Mouse (Mus musculus) CH12.LX (cell line): ENCODE results near the gene Hscb. TPM values are rescaled to one million over a fixed set of nuclear protein-coding genes. Genes with fewer than 3 reads are reported as not detected.

Experiments
- DNase-seq: peaks from one replicate; pipeline ENCODE4 v3.0.0-alpha.2; 2013; ENCODE audit errors: extremely low read depth
- H3K27ac ChIP-seq: 2 replicates; pipeline ENCODE4 v1.5.1; 2012; ENCODE audit warnings: low read depth, mild to moderate bottlenecking, control low read depth, moderate library complexity; ENCODE audit not compliant: insufficient read depth
- H3K27me3 ChIP-seq: replicated peaks from 2 replicates; pipeline ENCODE3; 2012; ENCODE audit warnings: inconsistent platforms
- H3K36me3 ChIP-seq, 2 experiments: replicated peaks in 1 of 2; 2 replicates each; pipeline versions ENCODE3 to v1.6.1; 2012; ENCODE audit warnings: inconsistent platforms in 1 of 2, low read length in 1 of 2, mild to moderate bottlenecking in 1 of 2, mixed read lengths in 1 of 2, moderate library complexity in 1 of 2; ENCODE audit not compliant: control insufficient read depth in 1 of 2, insufficient read depth in 1 of 2
- H3K4me1 ChIP-seq, 2 experiments: 2 replicates each; pipeline ENCODE4 v1.6.1; 2012; ENCODE audit warnings: inconsistent platforms in 1 of 2, moderate library complexity in 1 of 2; ENCODE audit not compliant: insufficient read depth in 2 of 2, control insufficient read depth in 1 of 2
- H3K4me2 ChIP-seq: 2 replicates; pipeline ENCODE4 v1.6.1; 2012; ENCODE audit warnings: low read depth, mild to moderate bottlenecking, control low read depth; ENCODE audit not compliant: poor library complexity, insufficient read depth, severe bottlenecking
- H3K4me3 ChIP-seq, 3 experiments: fragments of 150-350 bp in 1 of 3; sonication (generic) in 1 of 3; replicated peaks in 1 of 3; 2 replicates each; pipeline versions ENCODE3 to v1.5.1; 2011 to 2012; ENCODE audit warnings: low read depth in 2 of 3, low read length in 2 of 3, mild to moderate bottlenecking in 2 of 3, moderate library complexity in 2 of 3, control low read depth in 1 of 3, improper control_type of control experiment in 1 of 3, inconsistent platforms in 1 of 3, mixed read lengths in 1 of 3; ENCODE audit not compliant: poor library complexity in 1 of 3
- H3K79me2 ChIP-seq: replicated peaks from 2 replicates; pipeline ENCODE4 v1.6.1; 2012; ENCODE audit warnings: mild to moderate bottlenecking, moderate library complexity; ENCODE audit not compliant: control insufficient read depth, poor library complexity, insufficient read depth, severe bottlenecking; ENCODE audit errors: extremely low read depth
- H3K9ac ChIP-seq: 2 replicates; pipeline ENCODE4 v1.6.1; 2012; ENCODE audit warnings: low read depth, mild to moderate bottlenecking, control low read depth, moderate library complexity; ENCODE audit not compliant: insufficient read depth
- H3K9me3 ChIP-seq: replicated peaks from 2 replicates; pipeline ENCODE3; 2012; ENCODE audit warnings: low read length, inconsistent platforms, mixed read lengths
- CTCF ChIP-seq, 2 experiments: IDR thresholded peaks in 1 of 2; conservative IDR thresholded peaks in 1 of 2; 2 replicates each; pipeline ENCODE4 v1.5.1; 2011 to 2012; ENCODE audit warnings: low read depth in 2 of 2, low read length in 2 of 2, improper control_type of control experiment in 1 of 2, inconsistent platforms in 1 of 2, mild to moderate bottlenecking in 1 of 2, moderate library complexity in 1 of 2
- E2F4 ChIP-seq: IDR thresholded peaks from 2 replicates; pipeline ENCODE4 v1.6.1; 2011; ENCODE audit warnings: low read depth, low read length, improper control_type of control experiment; ENCODE audit not compliant: insufficient replicate concordance
- HCFC1 ChIP-seq: IDR thresholded peaks from 2 replicates; pipeline ENCODE4 v1.6.1; 2012; ENCODE audit warnings: low read depth, mild to moderate bottlenecking, inconsistent platforms, low read length, improper control_type of control experiment
- IRF4 ChIP-seq: IDR thresholded peaks from 2 replicates; pipeline ENCODE4 v1.6.1; 2014; ENCODE audit warnings: low read depth, mild to moderate bottlenecking, inconsistent platforms, low read length, improper control_type of control experiment
- JUN ChIP-seq: IDR thresholded peaks from 2 replicates; pipeline ENCODE4 v1.6.1; 2011; ENCODE audit warnings: low read depth, mild to moderate bottlenecking, low read length, improper control_type of control experiment, moderate library complexity; ENCODE audit not compliant: insufficient read depth
- MAFK ChIP-seq: IDR thresholded peaks from 2 replicates; pipeline ENCODE4 v1.6.1; 2011; ENCODE audit warnings: low read length, improper control_type of control experiment; ENCODE audit not compliant: insufficient replicate concordance
- MAZ ChIP-seq: IDR thresholded peaks from 2 replicates; pipeline ENCODE4 v1.6.1; 2012; ENCODE audit warnings: low read depth, mild to moderate bottlenecking, inconsistent platforms, low read length, improper control_type of control experiment, moderate library complexity
- MEF2A ChIP-seq: IDR thresholded peaks from 2 replicates; pipeline ENCODE4 v1.6.1; 2014; ENCODE audit warnings: low read depth, mild to moderate bottlenecking, inconsistent platforms, low read length, improper control_type of control experiment, borderline replicate concordance
- NRF1 ChIP-seq: IDR thresholded peaks from 2 replicates; pipeline ENCODE4 v1.6.1; 2014; ENCODE audit warnings: low read depth, mild to moderate bottlenecking, inconsistent platforms, low read length, improper control_type of control experiment, moderate library complexity
- POLR2A ChIP-seq: IDR thresholded peaks from 2 replicates; pipeline ENCODE4 v1.6.1; 2011; ENCODE audit warnings: low read depth, mild to moderate bottlenecking, improper control_type of control experiment, low read length
- RCOR1 ChIP-seq: conservative IDR thresholded peaks from 2 replicates; pipeline ENCODE4 v1.6.1; 2012; ENCODE audit warnings: low read depth, mild to moderate bottlenecking, inconsistent platforms, low read length, improper control_type of control experiment
- SMC3 ChIP-seq: IDR thresholded peaks from 2 replicates; pipeline ENCODE4 v1.6.1; 2011; ENCODE audit warnings: low read depth, low read length, improper control_type of control experiment
- TCF12 ChIP-seq: IDR thresholded peaks from 2 replicates; pipeline ENCODE4 v1.6.1; 2014; ENCODE audit warnings: low read depth, mild to moderate bottlenecking, inconsistent platforms, low read length, improper control_type of control experiment
- USF2 ChIP-seq: conservative IDR thresholded peaks from 2 replicates; pipeline ENCODE4 v1.6.1; 2011; ENCODE audit warnings: low read depth, low read length, improper control_type of control experiment
- ZMIZ1 ChIP-seq: IDR thresholded peaks from 2 replicates; pipeline ENCODE4 v1.6.1; 2012; ENCODE audit warnings: low read depth, mild to moderate bottlenecking, inconsistent platforms, low read length, improper control_type of control experiment
- ZNF384 ChIP-seq: IDR thresholded peaks from 2 replicates; pipeline ENCODE4 v1.6.1; 2012; ENCODE audit warnings: low read depth, low read length, improper control_type of control experiment, inconsistent platforms
- dilution Hi-C: fragments of 300-500 bp; cut with MboI; formaldehyde crosslinking; loops from 2 replicates; pipeline ENCODE4 v1.14.3; 2020; ENCODE audit warnings: low sequenced_read_pairs; ENCODE audit not compliant: extremely low pct_unique_long_range_greater_than_20kb, extremely low pct_ligation_motif_present
- in situ Hi-C: fragments of 300-500 bp; cut with MboI; formaldehyde crosslinking; loops from 3 replicates; pipeline ENCODE4 v1.14.3; 2019; ENCODE audit warnings: low sequenced_read_pairs, low pct_ligation_motif_present, low pct_unique_long_range_greater_than_20kb, mixed read lengths
- polyA plus RNA-seq: library from polyadenylated mRNA; unstranded; fragments of >175 nt; gene quantifications from 2 replicates; pipeline ENCODE4 v1.2.1, GENCODE M21; 2012; ENCODE audit warnings: low read depth; ENCODE audit not compliant: insufficient read length
- total RNA-seq, 2 experiments: library from RNA; depleted of rRNA; stranded (reverse); fragments of 300-350 nt in 1 of 2; fragments of >200 nt in 1 of 2; gene quantifications; 2 replicates each; pipeline ENCODE4 v1.2.3; 2012 to 2014

The Hscb gene
- total and polyA plus RNA-seq, 3 experiments: 28.2 to 64.0 (median 59.5) TPM

- in situ Hi-C loops (no loop called here), dilution Hi-C loops (no loop called here)
These were observed 33.4 kb downstream of the Hscb start for GRCm38 (mm10) chr5:110806154-110806553.

DNA sequence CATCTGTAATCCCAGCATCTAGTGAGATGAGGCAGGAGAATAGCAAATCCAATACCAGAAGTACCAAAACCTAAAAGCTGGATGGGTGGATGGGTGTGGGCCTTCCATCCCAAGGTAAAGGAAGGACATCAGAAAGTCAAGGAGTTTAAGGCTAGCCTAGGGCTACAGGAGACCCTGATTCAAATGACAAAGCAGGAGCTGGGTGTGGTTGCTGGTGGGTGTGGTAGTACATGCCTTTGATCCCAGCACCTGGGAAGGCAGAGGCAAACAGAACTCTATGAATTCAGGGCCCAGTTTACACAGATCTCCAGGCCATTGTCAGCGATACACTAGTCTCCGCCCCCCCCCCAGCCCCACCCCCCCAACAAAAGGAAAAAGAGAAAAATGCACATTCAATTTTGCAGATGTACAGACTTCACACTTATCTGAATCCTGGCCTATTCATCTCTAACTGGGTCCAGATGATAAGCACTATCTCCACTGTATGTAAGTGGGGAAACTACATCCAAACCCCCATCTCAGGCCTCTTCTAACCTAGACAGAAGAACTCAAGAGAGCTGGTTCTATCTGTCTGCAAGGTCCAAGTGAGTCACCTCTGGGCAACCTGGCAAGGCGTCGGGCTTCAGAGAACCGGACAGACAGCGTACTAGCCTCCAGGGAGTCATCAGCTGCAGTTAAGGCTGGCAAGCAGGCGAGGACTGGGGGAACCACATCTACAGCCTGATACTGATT, 35.4 kb downstream of the Hscb start:
- DNase-seq: no peak
- dilution Hi-C loops: no loop called here
- TF ChIP-seq HCFC1: no peak
- TF ChIP-seq TCF12: no peak
- no peak for TF ChIP-seq CTCF (conservative IDR thresholded peaks at IDR 0.05 in 1 of 2, IDR thresholded peaks at IDR 0.05 in 1 of 2; ENCODE audit: low read depth in 2 of 2, low read length in 2 of 2)
- no peak for TF ChIP-seq E2F4
- no peak for TF ChIP-seq ZMIZ1
- TF ChIP-seq MEF2A: no peak
- no peak for TF ChIP-seq USF2
- TF ChIP-seq POLR2A: no peak
- no peak for TF ChIP-seq NRF1
- TF ChIP-seq MAZ: no peak
- no peak for TF ChIP-seq JUN
- no peak for TF ChIP-seq SMC3
- no peak for TF ChIP-seq RCOR1
- no peak for TF ChIP-seq ZNF384
- Histone ChIP-seq H3K4me1 (peaks cover 12 to 47% of the 10 kb centered on the region in 2 experiments), H3K36me3 (peaks cover 19 to 58% of the 10 kb centered on the region in 2 experiments), H3K27me3 (no peaks in the 10 kb centered on the region), H3K4me2 (no peak overlapping the region), H3K27ac (no peak overlapping the region), H3K4me3 (no peak overlapping the region), H3K79me2 (0 out of 2 replicates have a peak, but pooled peaks cover 2% of the 10 kb centered on the region), H3K9ac (no peak overlapping the region), H3K9me3 (no peaks in the 10 kb centered on the region)
- in situ Hi-C loops: no loop called here

More at GRCm38 (mm10) chr5:110806154-110806553, 33.4 kb downstream of the Hscb start:
- Histone ChIP-seq H3K79me2 (0 out of 2 replicates have a peak, but pooled peaks cover 4% of the 10 kb centered on the region), H3K9ac (no peak overlapping the region), H3K4me1 (peaks cover 12 to 41% of the 10 kb centered on the region in 2 experiments), H3K27me3 (no peaks in the 10 kb centered on the region), H3K36me3 (peaks cover 5 to 39% of the 10 kb centered on the region in 2 experiments), H3K27ac (no peak overlapping the region), H3K9me3 (no peaks in the 10 kb centered on the region), H3K4me2 (no peak overlapping the region), H3K4me3 (no peak overlapping the region)
- DNase-seq: no peak
- TF ChIP-seq POLR2A (no peak), MAFK (no peak), IRF4 (no peak), MAZ (no peak), ZMIZ1 (no peak)
